Mouse (Mus musculus) liver (tissue): ENCODE results near the gene AC129217.1.

Experiments used
- DNase-seq: peaks from one replicate; pipeline ENCODE4 v3.0.0-alpha.2; 2020; ENCODE audit warnings: mixed read lengths

The AC129217.1 gene

DNA sequence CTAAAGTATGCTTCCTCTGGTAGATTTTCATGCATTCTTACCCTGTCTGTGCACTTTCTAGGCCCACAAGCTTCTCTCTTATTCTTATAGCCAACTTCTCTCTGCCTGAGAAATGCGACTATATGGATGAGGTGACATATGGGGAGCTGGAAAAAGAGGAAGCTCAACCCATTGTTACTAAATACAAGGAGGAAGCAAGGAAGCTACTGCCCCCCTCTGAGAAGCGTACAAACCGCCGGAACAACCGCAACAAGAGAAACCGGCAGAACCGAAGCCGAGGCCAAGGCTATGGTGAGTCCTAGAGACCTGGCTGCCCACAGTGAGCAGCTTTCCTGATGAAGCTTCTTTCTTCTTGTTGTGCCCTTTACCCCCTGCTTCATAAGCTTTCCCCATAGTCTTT is at the start of gene AC129217.1:
AC129217.1 (plus strand) TSS at position 114 of the 400 bp plus-strand sequence.
- DNase-seq = no peak

DNA sequence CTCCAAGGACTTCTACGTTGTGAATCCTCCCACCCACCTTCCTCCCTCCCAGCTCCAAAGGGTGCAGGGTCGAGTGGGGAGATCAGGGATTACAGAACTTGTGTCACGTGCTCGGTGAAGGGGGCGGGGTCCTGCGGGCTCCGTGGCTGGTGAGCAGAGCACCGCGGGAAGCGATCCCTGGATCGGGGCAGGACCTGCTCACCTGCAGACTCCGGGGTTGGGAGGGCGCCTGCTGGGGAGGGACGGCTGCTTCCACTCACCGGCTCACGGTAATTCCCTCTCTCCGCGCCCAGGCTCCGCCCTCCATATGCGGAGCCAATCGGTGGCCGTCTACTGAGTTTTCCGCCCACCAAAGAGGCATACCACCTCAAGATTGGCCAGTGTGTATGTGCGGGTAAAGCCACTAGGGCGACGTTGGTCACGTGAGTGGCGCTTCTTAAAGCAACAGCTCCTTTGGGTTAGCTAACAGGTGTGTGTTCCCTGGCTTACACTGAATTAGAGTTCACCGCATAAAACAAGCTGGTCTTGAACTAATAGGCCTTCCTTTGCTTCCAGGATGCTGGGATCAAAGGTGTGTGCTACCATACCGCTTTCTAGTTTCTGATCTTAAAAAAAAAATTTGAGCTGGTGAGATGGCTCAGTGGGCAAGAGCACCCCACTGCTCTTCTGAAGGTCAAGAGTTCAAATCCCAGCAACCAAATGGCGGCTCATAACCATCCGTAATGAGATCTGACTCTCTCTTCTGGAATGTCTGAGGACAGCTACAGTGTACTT is 43.4 kb upstream of the AC129217.1 start, which contains the start of gene Taf6l:
Taf6l (minus strand) TSS at position 410 of the 774 bp plus-strand sequence.
- peak; percentile 95 for DNase-seq

DNA sequence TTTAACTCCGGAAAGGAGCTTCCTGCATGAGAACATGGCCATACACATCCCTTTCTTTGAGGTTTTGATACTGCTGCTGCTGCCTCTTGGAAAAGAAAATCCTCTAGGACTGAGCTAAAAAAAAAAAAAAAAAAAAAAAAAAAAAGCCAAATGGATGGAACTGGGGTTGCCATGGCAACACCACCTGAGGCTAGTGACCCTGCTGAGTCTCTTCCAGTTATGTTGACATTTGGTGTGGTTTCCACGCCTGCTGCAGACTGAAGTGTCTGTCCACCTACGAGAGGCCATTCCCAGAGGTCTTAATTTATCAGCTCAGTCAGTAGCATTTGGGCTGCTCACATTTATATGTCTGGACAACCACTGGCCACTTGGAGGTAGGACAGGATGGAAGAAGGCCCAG is 41.1 kb upstream of the AC129217.1 start:
- no peak for DNase-seq

DNA sequence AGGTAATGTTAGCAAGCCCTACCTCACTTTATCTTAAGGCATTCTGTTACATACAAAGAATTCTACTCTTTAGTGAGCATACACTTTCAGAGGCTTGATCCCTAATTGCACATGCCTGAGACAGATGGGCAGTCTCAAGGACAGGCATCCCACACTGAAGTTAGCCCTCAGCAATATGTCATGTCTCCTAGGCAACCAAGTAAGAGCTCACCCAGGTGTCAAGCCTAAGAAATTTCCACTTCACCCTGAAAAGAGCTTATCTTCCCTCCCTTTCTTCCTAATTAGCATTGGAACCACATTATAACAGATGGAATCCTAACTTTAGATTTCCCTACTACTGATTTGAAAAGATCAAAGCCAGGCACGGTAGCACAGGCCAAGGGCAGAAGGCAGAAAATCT is 40.4 kb upstream of the AC129217.1 start:
- DNase-seq = no peak

DNA sequence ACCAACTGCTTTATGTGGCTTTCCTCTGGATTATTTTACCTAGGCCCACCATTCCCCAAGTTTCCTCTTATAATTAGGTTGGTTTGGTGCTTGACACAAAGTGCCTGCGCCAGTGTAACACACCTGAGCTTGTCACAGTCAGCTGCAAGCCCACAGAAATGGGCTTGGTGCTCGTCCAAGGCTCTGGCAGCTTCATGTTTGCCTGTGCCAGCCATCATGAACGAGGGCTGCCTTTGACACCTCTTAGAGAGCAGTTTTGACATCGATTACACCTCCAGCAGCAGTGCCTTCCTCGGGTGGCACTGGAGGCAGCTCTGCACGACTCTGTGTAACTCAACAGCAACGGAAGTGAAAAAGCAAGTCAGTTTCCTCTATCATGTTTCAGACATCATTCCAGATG is 39.4 kb upstream of the AC129217.1 start:
- DNase-seq = no peak

DNA sequence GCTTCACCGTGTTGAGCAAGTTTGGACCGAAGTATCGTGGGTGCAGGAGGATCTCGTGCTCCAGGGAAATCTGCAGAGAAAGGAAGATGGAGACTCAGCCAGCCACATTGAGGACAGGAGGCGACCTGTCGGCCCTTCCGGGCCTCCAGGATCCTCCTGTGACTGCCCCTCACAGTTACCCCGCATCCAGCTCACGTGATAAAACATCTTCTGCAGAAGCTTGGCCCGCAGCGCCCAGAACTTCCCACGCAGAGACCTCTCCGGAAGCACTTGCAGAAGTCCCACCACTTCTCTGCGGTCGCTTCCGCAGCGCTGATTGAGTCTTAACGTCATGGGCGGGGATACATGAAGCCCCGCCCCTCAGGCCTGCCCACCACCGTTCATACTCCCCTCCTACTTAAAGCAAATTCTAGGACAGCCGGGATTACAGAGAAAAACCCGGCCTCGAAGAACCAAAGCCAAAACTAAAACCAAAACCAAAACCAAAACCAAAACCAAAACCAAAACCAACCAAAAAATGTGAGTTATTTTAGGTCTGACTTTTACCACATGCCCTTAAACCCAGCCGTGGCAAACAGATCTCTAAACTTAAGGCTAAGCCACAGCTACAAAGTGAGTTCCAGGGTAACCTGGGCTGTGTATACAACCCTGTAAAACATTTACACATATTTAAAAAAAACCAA is 31.2 kb upstream of the AC129217.1 start, which contains the start of gene Polr2g:
Polr2g (minus strand) TSS at position 314 of the 683 bp plus-strand sequence.
- peak; percentile 93 for DNase-seq

DNA sequence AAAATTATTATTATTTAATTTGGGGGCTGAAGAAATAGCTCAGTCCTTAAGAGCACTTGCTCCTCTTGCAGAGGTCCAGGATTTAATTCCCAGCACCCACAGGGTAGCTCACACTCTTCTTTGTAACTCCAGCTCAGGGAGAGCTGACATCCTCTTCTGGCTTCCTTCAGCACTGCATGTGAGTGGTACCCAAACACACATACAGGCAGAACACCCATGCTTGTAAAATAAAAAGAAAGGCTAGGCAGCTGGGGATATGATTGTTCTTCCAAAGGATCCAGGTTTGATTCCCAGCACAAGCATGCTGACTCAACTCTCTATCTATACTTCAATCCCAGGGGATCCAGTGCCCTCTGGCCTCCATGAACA is 30.6 kb upstream of the AC129217.1 start:
- no peak for DNase-seq

DNA sequence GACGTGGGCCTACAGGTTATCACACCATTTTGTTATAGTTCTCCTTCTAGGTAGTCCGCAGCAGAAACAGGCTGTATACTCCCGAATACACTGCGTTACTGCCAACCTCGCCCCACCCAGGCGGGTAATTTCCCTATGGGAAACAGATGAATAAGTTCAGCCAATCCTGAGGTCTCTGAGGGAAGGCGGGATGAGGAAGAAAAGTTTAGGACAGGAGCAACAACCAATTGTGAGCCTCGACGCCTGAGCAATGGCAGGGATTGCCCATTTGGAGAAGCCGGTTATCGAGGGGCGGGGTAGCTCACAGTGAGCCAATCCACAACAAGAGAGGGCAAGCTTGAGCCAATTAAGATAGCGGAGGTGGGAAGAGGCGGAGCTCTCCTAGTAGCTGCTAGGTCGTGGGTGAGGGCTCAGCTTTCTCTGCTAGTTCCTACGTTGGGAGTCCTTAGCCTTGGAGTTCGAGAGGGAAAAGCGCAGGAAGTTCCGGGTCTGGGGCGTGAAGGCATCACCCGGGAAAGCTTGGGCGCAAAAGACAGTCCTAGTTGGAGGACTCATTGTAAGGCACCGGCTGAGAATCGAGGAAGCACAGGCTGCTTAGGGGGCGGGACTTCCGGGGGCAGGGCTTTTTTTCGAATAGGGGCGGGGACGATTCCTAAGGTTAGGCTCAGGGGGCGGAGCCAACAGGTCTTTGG is 27.3 kb upstream of the AC129217.1 start, which contains the start of gene Zbtb3:
Zbtb3 (plus strand) TSS at position 426 of the 692 bp plus-strand sequence.
- DNase-seq = peak; percentile 97

DNA sequence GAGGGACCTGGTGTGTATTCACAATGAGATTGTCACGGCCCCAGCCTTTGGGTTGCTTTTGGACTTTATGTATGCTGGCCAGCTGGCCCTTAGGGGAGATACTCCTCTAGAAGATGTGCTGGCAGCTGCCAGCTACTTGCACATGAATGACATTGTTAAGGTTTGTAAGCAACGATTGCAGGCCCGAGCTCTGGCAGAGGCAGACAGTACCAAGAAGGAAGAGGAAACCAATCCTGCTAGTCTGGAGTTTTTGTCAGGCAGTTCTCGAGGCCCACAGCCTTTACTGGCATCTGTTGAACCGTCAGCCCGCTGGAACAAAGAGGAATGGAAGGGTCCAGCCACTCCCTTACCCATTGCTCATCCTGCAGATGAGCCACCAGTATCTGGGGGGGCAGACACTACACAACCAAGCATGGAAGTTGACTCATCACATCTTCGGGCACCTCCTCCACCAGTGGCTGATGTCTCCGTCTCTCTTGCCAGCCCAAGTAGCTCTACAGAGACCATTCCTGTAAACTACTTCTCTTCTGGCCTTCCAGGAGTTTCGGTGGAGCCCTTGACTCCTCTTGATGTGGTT is 26.3 kb upstream of the AC129217.1 start:
- no peak for DNase-seq

DNA sequence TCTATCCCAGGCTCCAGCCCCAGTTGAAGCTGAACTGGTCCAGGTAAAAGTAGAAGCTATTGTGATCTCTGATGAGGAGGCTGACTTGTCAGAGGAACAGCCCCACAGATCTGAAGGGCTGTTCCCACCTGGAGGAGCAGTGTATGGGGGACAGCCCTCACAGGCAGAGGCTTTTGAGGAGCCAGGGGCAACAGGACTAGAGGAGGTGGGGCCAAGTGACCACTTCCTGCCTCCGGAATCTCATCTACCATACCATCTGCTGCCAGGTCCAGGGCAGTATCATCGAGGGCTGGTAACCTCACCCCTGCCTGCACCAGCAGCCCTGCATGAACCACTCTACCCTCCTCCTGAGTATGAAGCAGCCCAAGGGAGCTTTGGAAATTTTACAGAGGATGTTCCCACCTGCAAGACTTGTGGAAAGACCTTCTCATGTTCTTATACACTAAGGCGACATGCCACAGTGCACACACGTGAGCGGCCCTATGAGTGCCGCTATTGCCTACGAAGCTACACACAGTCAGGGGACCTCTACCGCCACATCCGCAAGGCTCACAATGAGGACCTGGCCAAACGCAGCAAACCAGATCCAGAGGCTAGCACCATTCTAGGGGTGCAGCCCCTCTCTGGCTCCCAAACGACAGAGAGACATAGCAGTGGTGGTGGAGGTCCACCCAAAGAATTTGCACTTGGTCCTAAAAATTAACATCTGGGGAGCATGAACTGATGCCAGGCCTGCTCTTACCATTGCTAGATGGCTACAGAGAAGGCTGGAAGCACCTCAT is 25.5 kb upstream of the AC129217.1 start:
- DNase-seq = no peak

DNA sequence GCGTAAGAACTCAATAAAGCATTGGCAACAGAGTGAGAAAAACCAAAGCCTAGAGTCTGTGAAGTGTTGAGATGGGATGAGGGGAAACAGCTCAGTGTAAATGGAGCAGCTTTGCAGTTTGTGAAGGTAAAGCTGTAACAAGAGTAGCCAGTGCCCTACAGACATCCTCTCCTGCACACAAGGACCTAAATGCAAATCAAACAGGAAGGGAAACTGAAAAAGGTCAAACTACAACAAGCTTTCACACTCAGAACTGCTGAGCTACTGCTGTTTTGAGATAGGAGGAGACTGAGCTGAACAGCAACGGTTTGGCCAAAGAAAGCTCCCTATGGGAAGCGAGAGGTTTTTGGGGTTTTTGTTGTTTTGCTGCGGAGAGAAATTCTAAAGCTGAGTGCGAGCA is 22.8 kb upstream of the AC129217.1 start:
- no peak for DNase-seq

DNA sequence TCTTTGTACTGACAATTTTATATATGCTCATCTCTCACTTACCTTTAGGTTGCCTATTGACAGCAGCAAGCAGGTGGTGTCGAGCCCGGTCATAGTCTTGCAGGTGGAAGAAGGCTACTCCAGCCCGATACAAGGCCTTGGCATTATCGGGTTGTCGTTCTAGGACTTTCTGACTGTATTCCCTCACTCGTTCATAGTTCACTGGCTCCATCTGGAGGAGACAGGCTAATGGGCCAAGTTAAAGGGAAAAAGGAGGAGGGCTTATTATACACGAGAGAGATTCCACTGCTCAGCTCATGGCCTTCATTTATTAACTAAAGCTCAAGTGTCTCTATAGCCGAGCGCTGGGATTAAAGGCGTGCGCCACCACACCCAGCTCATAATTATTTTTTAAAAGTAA is 13.8 kb upstream of the AC129217.1 start:
- no peak for DNase-seq

DNA sequence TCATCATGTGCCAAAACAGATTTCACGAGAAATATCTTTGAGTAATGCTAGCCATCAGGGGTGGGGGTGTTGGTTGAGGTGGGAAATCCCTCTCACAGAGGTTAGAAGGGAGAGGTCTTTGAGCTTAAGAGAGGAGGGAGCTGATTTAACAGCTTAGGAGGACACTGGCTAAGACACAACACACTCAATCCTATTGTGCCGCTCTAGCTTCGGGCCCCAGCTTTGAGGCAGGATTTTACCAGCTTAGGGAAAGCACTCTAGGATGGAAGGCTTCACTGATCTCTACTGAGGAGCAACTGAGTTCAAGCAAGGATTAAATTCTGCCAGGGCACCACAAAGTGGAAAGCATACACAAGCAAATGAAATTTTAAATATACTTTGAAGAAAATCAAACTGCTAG is 12.6 kb upstream of the AC129217.1 start:
- DNase-seq = no peak

DNA sequence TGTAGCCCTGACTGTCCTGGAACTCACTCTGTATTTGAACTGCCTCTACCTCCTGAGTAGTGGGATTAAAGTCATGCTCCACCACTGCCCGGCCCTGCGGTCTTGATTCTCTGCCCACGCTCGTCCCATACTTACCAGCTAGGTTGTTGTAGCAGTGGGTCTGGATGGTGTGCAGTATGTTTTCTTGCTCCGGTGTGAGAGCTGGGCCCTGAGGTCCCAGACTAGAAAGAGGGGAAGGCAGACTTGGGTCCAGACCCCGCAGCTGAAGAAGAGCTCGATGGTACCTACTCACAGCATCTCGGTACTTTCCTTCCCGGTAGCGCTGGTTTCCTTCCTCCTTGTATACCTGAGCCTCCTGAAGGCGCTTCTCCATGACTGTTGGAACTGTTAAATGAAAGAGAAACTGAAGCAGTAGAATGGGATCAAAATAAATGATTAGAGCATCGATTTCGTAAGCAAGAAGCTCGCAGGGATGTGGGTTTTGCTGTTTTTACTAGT is 11.2 kb upstream of the AC129217.1 start:
- no peak for DNase-seq

DNA sequence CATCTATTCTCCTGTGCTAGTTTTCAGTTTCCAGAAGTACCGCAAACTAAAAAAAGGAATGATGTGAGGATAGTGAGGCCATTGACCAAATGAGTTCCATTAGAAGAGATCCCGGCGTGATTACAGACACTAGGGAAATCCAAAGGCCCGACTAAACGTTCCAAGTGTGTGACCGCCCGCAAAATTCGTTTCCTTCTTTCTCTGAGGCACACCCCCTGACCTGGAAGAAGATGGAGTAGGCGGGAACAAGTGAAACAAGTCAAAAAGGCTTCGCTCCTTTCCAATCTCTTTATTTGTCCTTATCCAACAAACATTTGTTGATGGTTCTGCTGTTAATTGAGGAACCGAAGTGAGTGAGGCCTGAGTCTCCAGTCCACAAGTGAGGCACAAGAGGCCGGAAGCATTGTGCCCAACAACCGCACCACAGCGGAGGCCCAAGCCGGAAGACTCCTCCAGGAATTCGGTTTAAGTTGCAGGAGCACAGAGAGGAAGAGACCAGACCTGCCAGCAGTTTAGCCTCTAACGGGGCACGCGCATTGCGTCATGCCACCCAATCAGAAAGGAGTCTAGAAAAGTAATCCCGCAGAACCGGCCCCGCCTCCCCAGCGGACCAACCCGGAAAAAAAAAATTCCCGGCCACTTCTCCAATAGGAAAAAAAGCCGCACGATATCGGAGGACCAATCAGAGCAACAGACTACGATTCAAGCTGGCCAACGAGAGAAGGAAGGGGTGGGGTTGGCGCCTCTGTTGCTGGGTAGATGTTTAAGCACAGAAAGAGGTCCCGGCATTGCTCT is 10.6 kb upstream of the AC129217.1 start, which contains the start of gene Ttc9c:
Ttc9c (minus strand) TSS at position 533 of the 795 bp plus-strand sequence.
- DNase-seq = peak; percentile 95

DNA sequence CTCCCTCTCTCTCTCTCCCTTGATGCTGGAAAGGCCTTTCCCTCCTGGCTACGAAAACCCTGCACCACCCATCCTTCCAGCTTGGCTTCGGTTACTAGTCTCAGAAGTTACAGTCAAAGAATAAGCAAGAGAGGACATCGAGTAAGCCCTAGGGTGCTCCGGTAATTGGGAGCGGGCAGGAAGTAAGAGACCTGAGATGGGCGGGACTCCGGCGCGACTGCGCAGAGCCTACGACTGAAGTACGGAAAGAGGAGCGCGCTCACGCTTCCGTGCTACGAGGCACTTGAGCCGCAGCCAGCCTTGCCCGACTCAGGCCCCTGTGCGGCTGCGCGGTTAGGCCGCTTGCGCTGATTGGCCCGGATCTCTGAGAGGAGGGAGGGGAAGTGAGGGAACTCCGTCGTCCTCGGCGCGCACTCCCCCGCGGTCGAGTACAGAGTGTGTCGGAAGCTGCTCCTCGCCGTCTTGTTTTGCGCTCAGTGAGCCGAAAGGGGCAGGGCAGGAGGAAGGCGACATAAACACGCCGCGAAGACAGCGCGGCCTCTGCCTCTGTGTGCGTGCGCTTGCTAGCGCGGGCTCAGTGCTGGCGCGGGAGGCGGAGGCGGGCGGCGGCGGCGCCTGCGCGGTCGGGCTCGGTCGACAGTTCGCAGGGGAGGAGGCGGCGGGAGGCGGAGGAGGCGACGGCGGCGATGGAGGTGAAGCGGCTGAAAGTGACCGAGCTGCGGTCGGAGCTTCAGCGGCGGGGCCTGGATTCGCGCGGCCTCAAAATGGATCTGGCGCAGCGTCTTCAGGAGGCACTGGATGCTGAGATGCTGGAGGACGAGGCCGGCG is 9.8 kb upstream of the AC129217.1 start, which contains the start of gene Hnrnpul2:
Hnrnpul2 (plus strand) TSS at position 415 of the 828 bp plus-strand sequence.
- peak; percentile 97 for DNase-seq

DNA sequence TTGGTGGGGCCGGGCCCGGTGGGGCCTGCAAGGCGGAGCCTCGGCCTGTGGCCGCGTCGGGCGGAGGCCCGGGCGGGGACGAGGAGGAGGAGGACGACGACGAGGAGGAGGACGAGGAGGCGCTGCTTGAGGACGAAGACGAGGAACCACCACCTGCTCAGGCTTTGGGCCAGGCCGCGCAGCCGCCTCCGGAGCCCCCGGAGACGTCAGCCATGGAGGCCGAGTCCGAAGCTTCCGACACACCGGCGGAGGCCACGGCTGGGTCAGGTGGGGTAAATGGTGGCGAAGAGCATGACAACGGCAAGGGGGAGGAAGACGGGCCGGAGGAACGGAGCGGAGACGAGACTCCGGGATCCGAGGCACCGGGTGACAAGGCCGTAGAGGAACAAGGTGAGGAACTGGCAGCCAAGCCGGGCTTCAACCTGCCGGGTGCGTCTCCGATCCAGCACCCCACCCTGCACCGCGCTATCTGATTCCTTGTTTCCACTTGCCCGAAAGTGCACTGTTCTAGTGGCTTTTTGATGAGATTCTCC is 9.1 kb upstream of the AC129217.1 start:
- peak; percentile 80 for DNase-seq

DNA sequence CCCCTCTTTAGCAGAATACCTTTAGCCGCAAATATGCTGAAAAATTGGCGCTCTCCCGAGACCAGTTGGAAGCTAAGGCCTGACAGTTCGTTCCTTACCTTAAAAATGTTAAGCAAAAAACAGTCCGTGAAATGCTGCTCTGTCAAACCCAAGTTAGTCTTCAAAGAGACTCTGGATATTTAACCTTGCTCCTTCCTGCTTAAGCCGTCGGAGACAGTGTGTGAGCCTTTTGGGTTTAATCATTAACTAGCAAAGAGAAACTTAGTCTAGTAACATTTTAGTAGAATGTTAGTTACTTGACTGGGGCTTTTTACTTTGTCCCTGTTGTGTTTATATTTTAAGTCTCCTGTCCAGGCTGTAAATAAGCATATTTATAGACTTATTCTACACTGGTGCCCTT is 8.4 kb upstream of the AC129217.1 start:
- no peak for DNase-seq

DNA sequence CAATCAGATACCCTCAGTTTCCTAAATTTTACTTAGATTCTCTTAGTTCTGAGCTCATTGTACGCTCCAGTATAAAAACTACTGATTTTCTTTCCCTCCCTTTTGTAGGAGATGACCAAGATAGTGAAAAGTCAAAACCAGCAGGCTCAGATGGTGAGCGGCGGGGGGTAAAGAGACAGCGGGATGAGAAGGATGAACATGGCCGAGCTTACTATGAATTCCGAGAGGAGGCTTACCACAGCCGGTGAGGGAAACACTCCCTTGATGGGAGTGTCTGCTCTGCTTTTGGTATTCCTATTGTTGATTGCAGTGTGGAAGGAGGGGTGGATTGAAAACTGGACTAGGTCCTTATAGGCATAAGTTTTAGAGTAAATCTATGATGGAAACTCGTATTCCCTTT is 6.9 kb upstream of the AC129217.1 start:
- no peak for DNase-seq

DNA sequence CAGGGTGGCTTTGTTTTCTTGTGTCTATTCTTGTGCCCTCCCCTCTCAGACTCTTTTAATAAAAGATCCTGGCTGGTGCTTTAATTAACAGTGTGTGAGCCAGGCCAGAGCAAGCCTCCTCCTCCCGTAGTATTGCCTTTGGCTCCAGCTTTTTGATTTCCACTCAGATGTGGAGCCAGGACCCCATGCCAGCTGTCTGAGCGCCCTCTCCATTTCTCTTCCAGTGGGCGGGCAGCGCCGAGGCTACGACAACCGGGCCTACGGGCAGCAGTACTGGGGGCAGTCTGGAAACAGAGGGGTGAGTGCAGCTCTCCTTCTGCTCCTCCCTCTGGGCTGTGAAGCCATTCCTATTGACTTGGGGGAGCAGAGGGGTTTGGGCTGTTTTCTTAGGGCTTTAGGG is 1.1 kb downstream of the AC129217.1 start:
- DNase-seq = no peak
